Mouse (Mus musculus) cerebellum, adult 2 months (tissue): Measurements from ENCODE around the gene Gm13290.
"Not testable (repeated sequence)": the region's sequence is repeated elsewhere in the genome, so short reads cannot be mapped to it uniquely, and the experiment has no call there.

ENCODE experiments used
- CTCF ChIP-seq: fragments of 200-500 bp; IDR thresholded peaks from 2 replicates; pipeline ENCODE4 v1.5.1; 2011; ENCODE audit warnings: low read depth, mild to moderate bottlenecking, control low read depth, low read length, moderate library complexity, borderline replicate concordance; ENCODE audit not compliant: insufficient read depth
- POLR2A ChIP-seq: fragments of 200-500 bp; IDR thresholded peaks from 2 replicates; pipeline ENCODE4 v1.6.1; 2011; ENCODE audit warnings: low read length, control low read depth, borderline replicate concordance; ENCODE audit not compliant: insufficient read depth

DNA sequence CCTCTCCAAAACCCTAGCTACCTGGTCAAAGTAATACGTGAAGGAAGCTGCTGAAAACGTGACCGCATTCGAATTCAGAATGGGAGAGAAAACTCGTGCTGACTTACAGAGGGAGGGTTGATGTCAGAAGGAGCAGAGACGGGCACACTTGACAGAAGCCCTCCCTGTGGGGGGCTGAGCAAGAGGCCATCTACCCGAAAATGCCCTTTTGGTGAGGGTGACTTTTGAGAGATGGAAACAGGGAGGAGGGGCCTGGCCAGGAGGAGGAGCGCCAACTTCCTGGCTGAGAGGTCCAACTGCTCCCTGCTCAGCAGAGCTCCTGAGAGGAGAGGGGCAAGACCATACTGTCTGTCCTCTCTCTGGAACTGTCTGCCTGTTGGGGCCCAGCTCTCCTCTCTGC lies 31.6 kb downstream of the Gm13290 start, which contains the start of gene Gm13288:
- TF ChIP-seq CTCF, POLR2A: not testable (repeated sequence)
